Mouse (Mus musculus): ENCODE data around the gene Bak1. TPM values are rescaled to one million over a fixed set of nuclear protein-coding genes. Genes with fewer than 3 reads are reported as not detected.
A peak's percentile ranks its signal among the peaks of the same experiment; 100 is the strongest.

Bak1 gene
- 3.5 and 5.3 TPM in 2 replicates for polyA plus RNA-seq (2016; fragmentation: Nextera tagmentation; extraction: Ambion mirVana)

DNA sequence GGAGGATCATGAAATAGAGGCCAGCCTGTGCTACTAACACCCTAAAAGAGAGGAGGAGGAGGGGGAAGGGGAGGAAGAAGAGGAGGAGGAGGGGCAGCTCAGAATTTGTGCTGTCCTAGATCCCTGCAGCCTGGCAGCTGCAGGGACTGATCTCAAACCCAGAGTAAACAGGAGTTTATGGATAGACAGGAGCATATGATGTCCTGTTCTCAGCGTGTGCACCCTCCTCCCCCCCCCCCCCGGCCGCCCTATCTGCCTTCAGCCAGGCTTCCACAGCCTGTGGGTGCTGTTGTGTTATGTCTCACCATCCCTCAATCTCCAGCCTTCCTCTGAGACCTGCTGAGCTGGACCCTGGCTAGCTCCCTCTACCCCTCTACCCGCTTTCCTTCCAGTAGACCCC lies at the start of gene Bak1:
TSS of gene Bak1 (minus strand) at position 101 of the 400 bp plus-strand sequence.
- Histone ChIP-seq H3K4me3 (replicated peaks) (peak within 1 kb of the TSS; percentile 70), H3K27me3 (no peaks in the 10 kb centered on the region), H3K4me1 (replicated peaks) (peaks cover 20% of the 10 kb centered on the region), H3K9ac (replicated peaks) (peak within 1 kb of the TSS; percentile 94), H3K4me2 (peak within 1 kb of the TSS; percentile 90), H3K9me3 (no peaks in the 10 kb centered on the region), H3K36me3 (peaks cover 26% of the 10 kb centered on the region), H3K27ac (peak within 1 kb of the TSS; percentile 82)
- 100% methylated on average over 1 of the region's 4 CpGs for WGBS
- ATAC-seq (ENCODE audit: insufficient number of reproducible peaks, insufficient read depth, low FRiP score, low TSS enrichment, low read depth): no peak; the same call in 1 of the 2 replicates

DNA sequence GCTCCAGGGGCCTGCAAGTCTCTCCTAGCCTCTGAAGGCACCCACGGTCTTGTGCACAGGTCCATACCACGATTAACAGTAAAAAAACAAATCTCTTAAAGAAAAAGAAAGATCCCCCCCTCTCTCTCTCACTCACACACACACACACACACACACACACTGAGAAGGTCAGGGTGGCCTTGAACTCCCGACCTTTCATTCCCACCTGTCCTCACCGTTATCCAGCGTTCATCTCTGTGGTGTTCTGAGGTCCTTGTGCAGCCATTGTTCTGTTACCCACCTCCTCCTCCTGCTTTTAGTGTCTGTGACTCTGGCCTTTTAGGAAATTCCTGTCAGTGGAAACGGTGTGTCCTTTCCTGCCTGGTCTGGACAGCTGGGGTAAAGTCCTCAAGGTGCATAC lies 49.7 kb upstream of the Bak1 start:
- H3K27me3 ChIP-seq: no peaks in the 10 kb centered on the region
- H3K9ac ChIP-seq (replicated peaks): no peak overlapping the region
- ATAC-seq (ENCODE audit: insufficient number of reproducible peaks, insufficient read depth, low FRiP score, low TSS enrichment, low read depth): no peak
- WGBS: 79% methylated on average over 6 of the region's 6 CpGs
- no peak overlapping the region for H3K4me3 ChIP-seq (replicated peaks)
- peaks cover 4% of the 10 kb centered on the region; the same call in 1 of the 2 replicates for H3K9me3 ChIP-seq
- peaks cover 16% of the 10 kb centered on the region for H3K4me1 ChIP-seq (replicated peaks)
- H3K4me2 ChIP-seq: no peak overlapping the region
- peaks cover 12% of the 10 kb centered on the region for H3K36me3 ChIP-seq
- no peak overlapping the region for H3K27ac ChIP-seq

DNA sequence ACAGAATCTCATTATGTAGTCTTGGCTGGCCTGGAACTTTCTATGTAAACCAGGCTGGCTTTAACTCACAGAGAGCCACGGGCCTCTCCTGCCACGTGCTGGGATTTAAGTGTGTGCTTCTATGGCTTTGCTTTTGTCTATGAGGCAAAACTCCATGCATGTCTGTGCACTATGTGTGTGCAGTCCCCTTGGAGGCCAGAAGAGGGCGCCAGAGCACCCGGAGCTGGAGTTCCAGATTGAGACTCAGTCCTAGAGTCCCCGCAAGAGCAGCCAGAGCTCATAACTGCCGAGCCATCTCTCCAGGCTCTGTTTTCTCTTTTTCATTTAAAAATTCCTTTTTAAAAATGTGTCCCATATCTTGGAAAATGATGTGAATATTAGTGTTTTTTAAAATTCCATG lies 49.1 kb upstream of the Bak1 start:
- no peak for ATAC-seq (ENCODE audit: insufficient number of reproducible peaks, insufficient read depth, low FRiP score, low TSS enrichment, low read depth)
- Histone ChIP-seq H3K36me3 (peaks cover 12% of the 10 kb centered on the region), H3K4me1 (replicated peaks) (peaks cover 16% of the 10 kb centered on the region), H3K4me2 (no peak overlapping the region), H3K4me3 (replicated peaks) (no peak overlapping the region), H3K27ac (no peak overlapping the region), H3K27me3 (no peaks in the 10 kb centered on the region), H3K9ac (replicated peaks) (no peak overlapping the region), H3K9me3 (peaks cover 4% of the 10 kb centered on the region; the same call in 1 of the 2 replicates)
- WGBS: 77% methylated on average over 6 of the region's 6 CpGs

DNA sequence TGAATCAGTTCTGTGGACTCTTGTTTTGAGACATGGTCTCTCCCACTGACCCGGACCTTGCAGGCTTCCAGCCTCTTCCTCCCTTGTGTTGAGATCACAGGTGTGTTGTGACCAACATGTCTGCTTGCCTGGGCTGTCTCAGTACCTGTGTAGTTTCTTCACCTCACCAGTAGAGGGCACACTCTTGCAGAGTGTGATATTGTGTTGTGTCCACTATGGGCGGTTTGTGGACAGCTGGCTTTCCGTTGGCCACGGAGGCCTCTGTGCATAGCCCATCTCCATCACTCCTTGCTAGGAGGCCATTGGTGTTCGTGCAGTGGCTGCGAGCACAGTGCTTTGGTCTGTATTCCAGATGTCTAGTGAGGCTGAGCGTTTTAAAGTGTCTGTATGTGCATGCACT lies 48.3 kb upstream of the Bak1 start:
- Histone ChIP-seq H3K4me3 (replicated peaks) (no peak overlapping the region), H3K9me3 (peaks cover 4% of the 10 kb centered on the region; the same call in 1 of the 2 replicates), H3K27ac (no peak overlapping the region), H3K4me2 (no peak overlapping the region), H3K27me3 (no peaks in the 10 kb centered on the region), H3K9ac (replicated peaks) (no peak overlapping the region), H3K4me1 (replicated peaks) (peaks cover 16% of the 10 kb centered on the region), H3K36me3 (peaks cover 12% of the 10 kb centered on the region)
- WGBS: 95% methylated on average over 7 of the region's 7 CpGs
- ATAC-seq (ENCODE audit: insufficient number of reproducible peaks, insufficient read depth, low FRiP score, low TSS enrichment, low read depth): no peak

DNA sequence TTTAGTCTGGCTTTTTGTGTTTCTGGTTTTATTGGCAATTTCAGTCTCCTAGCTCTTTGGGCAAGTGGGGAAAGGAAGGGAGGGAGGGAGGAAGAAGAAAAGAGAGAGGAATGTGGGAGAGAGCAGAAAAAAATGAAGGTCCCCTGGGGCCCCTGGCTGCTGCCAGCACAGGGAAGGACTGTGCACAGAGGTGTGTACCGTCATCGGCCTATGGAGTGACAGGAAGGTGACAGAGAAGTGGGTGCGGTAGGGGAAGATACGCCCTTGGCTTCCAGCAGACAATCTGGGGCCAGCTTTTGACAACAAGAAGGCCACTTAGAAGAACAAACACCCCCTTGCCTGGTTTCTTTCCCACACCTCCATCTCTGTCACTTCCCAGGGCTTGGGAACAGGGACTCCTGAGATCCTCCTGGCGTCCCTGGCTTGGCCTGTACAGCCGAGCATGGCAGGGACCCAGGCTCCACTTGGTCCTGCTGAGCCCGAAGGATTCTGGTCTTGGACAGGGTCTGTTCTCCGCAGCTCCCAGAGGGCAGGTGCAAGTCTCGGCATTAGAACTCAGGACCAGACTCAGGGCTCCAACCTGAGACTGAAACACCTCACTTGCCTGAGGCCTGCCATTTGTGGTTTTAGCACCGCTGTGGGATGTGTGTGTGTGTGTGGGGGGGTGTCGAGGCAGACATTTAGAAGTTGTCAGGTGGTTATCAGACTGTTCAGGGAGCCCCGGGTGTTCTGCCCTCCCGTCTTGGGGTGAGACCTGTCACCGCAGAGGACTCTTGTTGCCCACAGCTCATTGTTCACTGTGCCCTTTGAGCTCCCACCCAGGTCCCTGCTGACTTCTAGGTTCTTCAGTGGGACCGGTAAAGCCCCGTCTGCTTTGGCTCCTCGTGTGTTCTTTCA lies 46.3 kb upstream of the Bak1 start:
- no peak for ATAC-seq (ENCODE audit: insufficient number of reproducible peaks, insufficient read depth, low FRiP score, low TSS enrichment, low read depth)
- Histone ChIP-seq H3K9ac (replicated peaks) (no peak overlapping the region), H3K9me3 (peaks cover 4% of the 10 kb centered on the region; the same call in 1 of the 2 replicates), H3K27me3 (no peaks in the 10 kb centered on the region), H3K4me2 (no peak overlapping the region), H3K36me3 (peaks cover 12% of the 10 kb centered on the region), H3K27ac (0 out of 2 replicates have a peak overlapping the region, but pooled peaks have one; percentile 23), H3K4me3 (replicated peaks) (no peak overlapping the region), H3K4me1 (replicated peaks) (peaks cover 13% of the 10 kb centered on the region)
- WGBS: 79% methylated on average over 17 of the region's 17 CpGs

DNA sequence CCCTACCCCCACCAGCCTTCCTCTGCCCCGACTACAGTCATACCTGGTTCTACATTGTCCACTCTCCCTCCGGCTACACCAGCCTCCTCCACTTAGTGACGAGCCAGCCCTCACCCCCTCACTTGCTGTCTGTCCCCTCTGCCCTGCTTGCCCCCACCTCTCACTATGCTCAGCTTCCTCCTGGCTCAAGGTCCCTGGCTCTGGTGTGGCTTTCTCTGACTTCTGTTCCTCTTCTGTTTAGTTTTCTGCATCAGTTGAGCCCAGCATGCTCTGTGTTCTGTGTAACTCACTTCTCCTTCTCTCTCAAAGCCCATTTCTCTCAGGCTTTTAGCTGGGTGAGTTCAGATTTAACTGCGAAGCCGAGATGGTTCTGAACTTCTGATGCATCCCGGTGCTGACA lies 45.4 kb upstream of the Bak1 start:
- ATAC-seq (ENCODE audit: insufficient number of reproducible peaks, insufficient read depth, low FRiP score, low TSS enrichment, low read depth): no peak
- H3K9me3 ChIP-seq: peaks cover 4% of the 10 kb centered on the region; the same call in 1 of the 2 replicates
- H3K4me3 ChIP-seq (replicated peaks): no peak overlapping the region
- no peak overlapping the region for H3K9ac ChIP-seq (replicated peaks)
- no peak overlapping the region for H3K4me2 ChIP-seq
- H3K27ac ChIP-seq: 0 out of 2 replicates have a peak overlapping the region, but pooled peaks have one; percentile 19
- 67% methylated on average over 6 of the region's 6 CpGs for WGBS
- H3K36me3 ChIP-seq: peaks cover 12% of the 10 kb centered on the region
- peaks cover 21% of the 10 kb centered on the region for H3K4me1 ChIP-seq (replicated peaks)
- no peaks in the 10 kb centered on the region for H3K27me3 ChIP-seq

DNA sequence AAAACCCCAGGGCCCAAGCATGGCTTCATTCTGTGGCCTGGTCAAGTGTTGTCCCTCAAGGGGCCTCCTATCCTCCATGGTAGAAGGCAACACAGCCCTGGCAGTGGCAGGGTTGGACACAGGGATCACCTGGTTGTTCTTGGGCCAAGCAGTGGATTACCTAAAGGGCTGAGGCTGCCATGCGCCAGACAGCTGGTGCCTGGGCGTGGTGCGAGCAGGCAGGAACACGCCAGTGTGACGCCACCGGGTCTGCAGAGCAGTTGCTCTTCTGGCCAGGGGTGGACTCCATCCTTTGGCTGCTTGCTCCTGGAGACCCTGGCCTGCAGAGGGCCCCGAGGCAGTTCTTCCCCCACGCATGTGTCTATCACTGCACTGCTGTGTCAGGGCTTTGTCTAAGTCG lies 45.0 kb upstream of the Bak1 start:
- H3K9ac ChIP-seq (replicated peaks): no peak overlapping the region
- H3K27me3 ChIP-seq: no peaks in the 10 kb centered on the region
- H3K4me2 ChIP-seq: no peak overlapping the region
- H3K36me3 ChIP-seq: peaks cover 12% of the 10 kb centered on the region
- H3K4me3 ChIP-seq (replicated peaks): no peak overlapping the region
- WGBS: 73% methylated on average over 9 of the region's 9 CpGs
- ATAC-seq (ENCODE audit: insufficient number of reproducible peaks, insufficient read depth, low FRiP score, low TSS enrichment, low read depth): no peak
- H3K4me1 ChIP-seq (replicated peaks): peaks cover 22% of the 10 kb centered on the region
- H3K27ac ChIP-seq: 0 out of 2 replicates have a peak overlapping the region, but pooled peaks have one; percentile 19
- peaks cover 4% of the 10 kb centered on the region; the same call in 1 of the 2 replicates for H3K9me3 ChIP-seq

DNA sequence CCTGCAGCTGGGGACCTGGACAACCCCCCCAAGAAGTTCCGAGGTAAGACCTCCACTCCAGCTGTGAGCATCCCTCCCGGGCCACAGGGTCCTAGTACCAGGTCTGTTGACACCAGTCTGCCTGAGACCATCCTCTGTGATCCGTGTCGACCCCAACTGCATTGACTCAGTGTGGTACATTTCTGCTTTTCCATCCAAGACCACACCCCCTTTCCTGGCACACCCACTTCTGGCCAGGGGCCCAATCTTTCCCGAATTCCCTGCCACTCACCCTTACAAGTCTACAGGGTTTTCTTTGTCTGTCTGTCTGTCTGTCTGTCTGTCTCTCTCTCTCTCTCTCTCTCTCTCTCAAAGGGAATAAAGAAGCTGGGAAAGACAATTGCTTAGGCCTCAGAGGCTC lies 44.3 kb upstream of the Bak1 start:
- Histone ChIP-seq H3K4me1 (replicated peaks) (peaks cover 22% of the 10 kb centered on the region), H3K9ac (replicated peaks) (no peak overlapping the region), H3K4me3 (replicated peaks) (no peak overlapping the region), H3K27me3 (no peaks in the 10 kb centered on the region), H3K27ac (no peak overlapping the region), H3K36me3 (peaks cover 12% of the 10 kb centered on the region), H3K4me2 (no peak overlapping the region), H3K9me3 (peaks cover 4% of the 10 kb centered on the region; the same call in 1 of the 2 replicates)
- WGBS: 86% methylated on average over 5 of the region's 5 CpGs
- ATAC-seq (ENCODE audit: insufficient number of reproducible peaks, insufficient read depth, low FRiP score, low TSS enrichment, low read depth): no peak

DNA sequence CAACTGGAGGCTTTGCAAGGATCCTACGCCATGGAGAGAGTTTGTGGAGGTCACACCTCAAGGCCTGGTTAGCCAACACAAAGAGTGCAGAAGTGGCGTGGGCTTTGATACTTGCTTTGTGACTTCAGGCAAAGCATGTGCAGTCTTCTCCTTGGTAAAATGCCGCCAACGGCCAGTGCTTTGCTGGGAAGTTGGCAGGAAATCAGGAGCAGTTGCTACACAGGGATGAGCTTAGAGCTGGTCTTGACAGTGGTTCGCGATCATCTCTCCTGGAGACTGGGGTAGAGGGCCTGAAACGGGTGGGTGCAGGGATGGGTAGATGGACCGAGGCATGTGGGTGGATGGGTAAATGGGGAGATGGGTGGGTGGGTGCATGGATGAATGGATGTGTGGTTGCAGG lies 43.6 kb upstream of the Bak1 start:
- Histone ChIP-seq H3K27me3 (no peaks in the 10 kb centered on the region), H3K27ac (no peak overlapping the region), H3K4me3 (replicated peaks) (no peak overlapping the region), H3K4me1 (replicated peaks) (peaks cover 22% of the 10 kb centered on the region), H3K36me3 (peaks cover 5% of the 10 kb centered on the region; the same call in 1 of the 2 replicates), H3K4me2 (no peak overlapping the region), H3K9me3 (no peaks in the 10 kb centered on the region), H3K9ac (replicated peaks) (no peak overlapping the region)
- no peak for ATAC-seq (ENCODE audit: insufficient number of reproducible peaks, insufficient read depth, low FRiP score, low TSS enrichment, low read depth)
- WGBS: 94% methylated on average over 8 of the region's 8 CpGs

DNA sequence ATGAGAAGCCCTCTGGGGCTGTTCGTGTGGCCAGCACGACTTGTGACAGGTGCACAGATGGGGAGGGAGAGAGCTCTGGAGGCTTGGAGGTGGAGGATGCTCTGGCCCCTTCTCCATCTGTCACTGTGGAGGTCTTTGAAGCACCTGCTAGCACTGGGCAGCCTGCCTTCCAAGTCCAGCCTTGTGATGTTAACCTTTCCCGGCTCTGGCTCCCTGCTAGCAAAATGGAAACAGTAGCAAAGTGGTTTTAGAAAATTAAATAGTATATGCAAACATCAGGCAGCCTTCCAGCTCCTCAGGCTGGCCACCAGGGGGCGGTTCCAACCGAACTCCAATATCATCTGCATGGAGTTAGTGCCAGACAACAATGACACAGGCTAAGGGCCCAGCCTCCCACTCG lies 42.8 kb upstream of the Bak1 start:
- Histone ChIP-seq H3K4me2 (no peak overlapping the region), H3K9me3 (no peaks in the 10 kb centered on the region), H3K4me1 (replicated peaks) (peaks cover 26% of the 10 kb centered on the region), H3K4me3 (replicated peaks) (no peak overlapping the region), H3K36me3 (no peaks in the 10 kb centered on the region), H3K27ac (no peak overlapping the region), H3K27me3 (no peaks in the 10 kb centered on the region), H3K9ac (replicated peaks) (no peak overlapping the region)
- no peak for ATAC-seq (ENCODE audit: insufficient number of reproducible peaks, insufficient read depth, low FRiP score, low TSS enrichment, low read depth)
- WGBS: 47% methylated on average over 6 of the region's 6 CpGs

DNA sequence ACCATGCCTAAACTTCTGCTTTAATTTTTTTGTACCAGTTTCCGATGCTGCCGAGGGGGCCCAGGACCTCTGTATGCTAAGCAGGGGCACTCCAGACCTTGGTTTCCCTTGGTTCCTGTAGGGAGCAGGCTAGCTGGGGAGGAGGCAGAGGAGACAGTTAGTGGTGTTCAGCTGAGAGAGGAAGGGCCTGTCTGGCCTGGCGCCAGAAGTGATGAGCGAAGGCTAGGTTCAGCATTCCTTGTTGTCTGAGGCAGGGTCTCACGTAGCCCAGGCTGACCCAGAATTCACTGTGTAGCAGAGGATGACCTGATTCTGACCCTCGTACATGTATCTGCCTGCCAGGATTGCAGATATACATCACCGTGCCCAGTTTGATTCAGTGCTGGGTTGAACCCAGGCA lies 42.1 kb upstream of the Bak1 start:
- Histone ChIP-seq H3K9ac (replicated peaks) (no peak overlapping the region), H3K4me3 (replicated peaks) (no peak overlapping the region), H3K9me3 (no peaks in the 10 kb centered on the region), H3K36me3 (no peaks in the 10 kb centered on the region), H3K4me2 (no peak overlapping the region), H3K27ac (no peak overlapping the region), H3K27me3 (no peaks in the 10 kb centered on the region), H3K4me1 (replicated peaks) (peaks cover 26% of the 10 kb centered on the region)
- no peak for ATAC-seq (ENCODE audit: insufficient number of reproducible peaks, insufficient read depth, low FRiP score, low TSS enrichment, low read depth)
- WGBS: 92% methylated on average over 7 of the region's 7 CpGs
